Mouse (Mus musculus) lung, postnatal 4 days (tissue): ENCODE measurements around the gene Ptpru.
"Not testable (repeated sequence)": the region's sequence is repeated elsewhere in the genome, so short reads cannot be mapped to it uniquely, and the experiment has no call there.

Source experiments
- DNase-seq, 2 experiments: peaks; one replicate each; pipeline ENCODE4 v3.0.0; 2021

Ptpru gene

DNA sequence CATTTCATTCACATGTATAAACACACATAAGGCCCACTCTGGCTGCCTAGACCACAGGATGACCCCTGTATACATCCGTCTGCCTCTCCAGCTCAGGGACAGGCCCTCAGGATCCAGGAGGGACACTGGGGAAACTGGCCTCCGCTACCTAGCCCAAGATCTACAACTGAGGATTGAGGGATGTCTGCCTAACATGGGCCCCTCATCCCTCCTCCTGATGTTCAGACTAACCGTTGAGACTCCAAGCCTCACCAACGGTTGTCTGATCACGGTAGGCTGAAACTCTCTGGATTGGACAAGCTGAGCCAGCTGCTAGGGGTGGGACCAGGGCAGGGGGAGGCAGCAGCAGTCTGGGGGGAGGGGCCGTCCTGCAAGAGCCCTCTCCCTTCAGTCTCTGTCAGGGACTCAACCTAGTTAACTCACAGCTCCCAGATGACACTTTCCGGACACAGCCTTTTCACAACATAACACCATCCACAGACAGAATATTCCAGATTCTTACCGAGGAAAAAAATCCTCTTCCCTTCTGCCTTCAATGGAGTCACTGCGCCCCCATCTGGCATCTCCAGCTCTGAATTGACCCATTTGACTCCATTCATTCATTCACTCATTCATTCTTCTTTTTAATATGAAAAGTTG, 4.0 kb downstream of the Ptpru start:
- peak; percentile 53 to 66 for DNase-seq

DNA sequence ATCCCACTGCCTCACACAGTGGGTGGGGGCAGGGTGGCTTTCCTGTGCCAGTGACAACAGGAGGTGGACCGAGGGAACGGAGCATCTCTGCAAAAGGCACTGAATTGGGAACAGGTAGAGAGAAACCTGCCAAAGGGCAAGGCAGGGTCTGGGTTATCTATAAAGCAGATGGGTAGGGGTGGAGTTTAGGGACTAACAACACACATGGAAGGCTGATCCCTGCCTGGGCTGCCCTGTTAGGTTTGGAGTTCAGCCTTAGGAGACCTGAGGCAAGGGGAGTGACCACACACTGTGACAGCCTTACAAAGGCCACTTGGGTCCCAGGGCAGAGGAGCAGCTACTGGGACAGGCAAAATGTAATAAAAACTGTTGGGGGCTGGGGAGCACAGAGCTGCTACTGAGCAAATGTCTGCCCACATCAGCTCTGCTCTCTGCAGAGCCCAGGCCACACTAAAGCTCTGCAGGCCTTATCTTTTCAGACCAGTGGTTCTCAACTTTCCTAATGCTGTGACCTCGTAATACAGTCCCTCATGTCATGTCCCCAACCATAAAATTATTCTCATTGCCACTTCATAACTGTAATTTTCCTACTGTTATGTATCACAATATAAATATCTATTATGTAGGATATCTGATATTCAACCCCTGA, 5.2 kb downstream of the Ptpru start:
- no peak for DNase-seq

DNA sequence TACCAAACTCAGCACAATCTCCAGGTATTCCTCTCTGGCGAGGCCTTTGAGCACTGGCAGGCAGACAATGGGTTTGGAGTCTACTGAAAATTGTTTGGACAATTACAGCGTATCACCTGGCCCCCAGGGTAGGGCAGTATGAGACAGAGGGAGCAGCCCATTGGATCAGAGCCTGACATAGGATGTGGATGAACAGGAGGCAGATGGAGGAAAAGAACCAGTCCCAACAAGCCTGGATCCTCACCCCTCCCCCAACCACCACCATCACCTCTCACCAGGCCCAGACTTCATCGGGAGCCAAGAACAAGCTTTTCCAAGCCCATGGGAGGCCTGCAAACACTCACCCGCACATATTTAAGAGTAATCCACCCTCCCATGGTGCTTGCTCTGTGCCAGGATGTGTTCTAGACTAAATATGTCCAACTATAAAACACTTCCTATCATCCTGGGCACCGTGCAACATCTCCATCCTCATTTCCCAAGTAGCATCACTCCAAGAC, 6.5 kb downstream of the Ptpru start:
- DNase-seq, result peak in 1 of 2 experiments; percentile 63

DNA sequence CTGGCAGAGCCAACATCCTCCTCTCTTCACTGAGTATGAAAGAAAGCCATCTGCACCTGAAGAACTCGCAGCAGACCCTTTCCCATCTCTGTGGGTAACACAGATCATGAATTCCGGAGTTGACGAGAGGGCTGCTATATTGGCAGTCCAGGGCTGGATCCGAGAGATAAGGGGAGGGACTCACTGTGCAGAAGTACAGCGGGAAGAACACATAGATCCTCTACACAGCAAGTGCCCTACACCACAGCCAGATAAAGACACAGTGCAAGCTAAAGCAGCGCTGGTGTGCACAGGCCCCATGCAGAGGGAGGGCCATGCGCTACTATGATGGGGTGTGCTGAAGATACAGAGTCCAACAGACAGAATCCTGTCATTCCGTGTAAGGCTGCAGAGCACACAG, 9.0 kb downstream of the Ptpru start:
- DNase-seq, result no peak

DNA sequence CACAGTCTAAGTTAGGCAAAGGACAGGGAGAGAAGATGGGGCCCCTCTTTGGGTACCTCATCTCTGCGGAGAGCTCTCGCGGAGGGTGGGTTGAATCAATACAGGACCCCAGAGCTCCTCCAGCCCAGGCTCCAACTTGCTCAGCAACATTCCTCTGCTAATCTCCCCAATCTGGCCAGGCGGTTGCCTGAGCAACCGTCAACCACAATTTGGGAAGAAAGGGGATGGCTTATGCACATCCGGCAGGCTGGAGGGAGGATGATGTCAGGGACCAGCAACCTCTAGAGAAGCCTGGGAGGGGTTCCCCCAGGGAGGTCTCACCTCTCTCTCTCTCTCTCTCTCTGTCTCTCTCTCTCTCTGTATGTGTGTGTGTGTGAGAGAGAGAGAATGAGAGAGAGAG, 11.2 kb downstream of the Ptpru start:
- DNase-seq, result no peak

DNA sequence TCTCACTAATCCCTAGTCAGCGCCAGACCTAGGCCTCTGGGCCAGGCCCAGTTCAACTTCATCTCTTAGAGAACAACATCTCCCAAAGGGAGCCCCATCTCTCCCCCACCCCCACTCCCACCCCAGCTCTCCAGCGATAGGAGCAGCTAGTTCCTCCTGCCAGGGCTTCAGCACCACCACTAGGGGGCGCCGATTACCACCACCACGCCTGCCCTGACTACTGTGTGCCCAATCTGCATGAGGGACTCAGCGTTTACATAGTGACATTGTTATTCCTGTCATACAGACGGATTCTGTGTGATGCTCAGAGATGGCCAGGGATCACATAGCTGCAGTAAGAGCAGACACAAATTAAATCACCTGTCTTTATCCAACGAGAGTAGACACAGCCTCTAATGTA, 12.3 kb downstream of the Ptpru start:
- DNase-seq, result peak; percentile 49 to 65

DNA sequence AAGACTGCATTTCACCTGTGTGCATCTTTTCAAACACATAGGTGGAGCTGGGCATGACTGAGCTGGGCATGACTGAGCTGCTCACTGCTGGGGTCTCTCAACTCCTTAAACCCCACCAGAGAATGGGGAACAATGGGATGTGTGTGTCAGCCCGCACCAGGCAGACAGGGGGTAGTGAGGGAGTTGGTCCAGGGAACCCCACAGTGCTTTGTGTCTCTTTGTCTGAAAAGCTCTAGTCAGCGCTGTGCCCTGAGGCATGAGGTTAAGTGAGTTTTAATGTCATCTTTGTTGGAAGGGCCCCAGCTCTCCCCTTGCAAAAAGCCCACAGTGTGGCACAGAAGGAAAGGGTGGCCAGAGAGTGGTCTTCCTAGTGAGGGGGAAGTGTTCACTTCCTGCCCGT, 13.1 kb downstream of the Ptpru start:
- DNase-seq, result no peak

DNA sequence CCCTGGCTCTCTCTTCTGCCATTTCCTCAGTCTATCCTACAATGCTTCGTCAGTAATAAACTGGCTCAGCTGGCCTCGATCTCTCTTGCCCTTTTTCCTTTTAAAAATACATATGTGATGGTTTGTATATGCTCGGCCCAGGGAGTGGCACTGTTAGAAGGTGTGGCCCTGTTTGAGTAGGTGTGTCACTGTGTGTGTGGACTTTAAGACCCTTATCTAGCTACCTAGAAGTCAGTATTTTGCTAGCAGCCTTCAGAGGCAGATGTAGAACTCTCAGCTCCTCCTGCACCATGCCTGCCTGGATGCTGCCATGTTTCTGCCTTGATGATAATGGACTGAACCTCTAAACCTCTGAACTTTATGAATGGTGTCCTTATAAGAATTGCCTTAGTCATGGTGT, 15.5 kb downstream of the Ptpru start:
- DNase-seq, result no peak

DNA sequence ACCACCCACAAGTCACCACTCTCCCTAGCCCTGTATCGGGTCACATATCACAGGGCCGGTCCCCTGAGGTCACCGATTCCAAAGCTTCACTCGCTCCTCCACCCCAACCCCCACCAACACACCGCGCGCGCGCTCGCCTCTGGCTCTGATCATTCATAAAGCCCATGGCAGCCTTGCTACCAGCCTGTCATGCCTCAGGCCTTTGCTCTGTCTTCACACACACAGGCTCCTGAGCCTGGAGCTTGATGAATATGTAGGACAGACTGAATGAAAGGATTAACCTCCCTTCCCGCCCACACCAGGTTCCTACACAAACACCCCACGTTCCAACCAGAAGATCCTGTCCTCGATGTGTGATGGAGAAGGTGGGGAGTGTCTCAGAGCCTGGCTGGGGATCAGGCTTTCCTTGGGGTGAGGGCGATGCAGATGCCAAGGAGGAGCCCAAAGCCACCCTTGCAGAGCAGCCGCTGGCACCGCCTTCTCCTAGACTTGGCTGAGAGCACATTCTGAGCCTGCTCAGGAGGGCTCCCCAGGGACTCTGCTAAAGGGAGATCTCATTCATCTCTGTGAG, 16.8 kb downstream of the Ptpru start:
- DNase-seq, result no peak

DNA sequence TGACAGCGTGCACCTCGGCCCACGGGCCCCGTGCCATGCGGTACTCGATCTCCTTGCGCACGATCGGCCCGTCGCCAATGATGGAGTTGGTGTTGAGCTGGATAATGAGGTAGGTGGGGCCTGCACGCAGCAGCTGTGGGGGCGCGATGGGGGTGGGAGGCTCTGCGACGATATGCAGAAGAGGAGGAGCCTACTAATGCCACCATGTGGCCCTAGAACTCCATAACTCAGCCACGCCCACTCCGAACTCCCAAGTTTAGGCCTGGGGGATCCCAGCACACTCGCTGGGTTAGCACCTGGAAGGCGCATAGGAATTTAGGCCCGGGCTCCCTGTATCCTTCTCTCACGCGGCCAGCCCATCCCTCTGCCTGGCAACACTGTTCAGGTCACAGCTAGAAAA, 19.2 kb downstream of the Ptpru start:
- no peak for DNase-seq

DNA sequence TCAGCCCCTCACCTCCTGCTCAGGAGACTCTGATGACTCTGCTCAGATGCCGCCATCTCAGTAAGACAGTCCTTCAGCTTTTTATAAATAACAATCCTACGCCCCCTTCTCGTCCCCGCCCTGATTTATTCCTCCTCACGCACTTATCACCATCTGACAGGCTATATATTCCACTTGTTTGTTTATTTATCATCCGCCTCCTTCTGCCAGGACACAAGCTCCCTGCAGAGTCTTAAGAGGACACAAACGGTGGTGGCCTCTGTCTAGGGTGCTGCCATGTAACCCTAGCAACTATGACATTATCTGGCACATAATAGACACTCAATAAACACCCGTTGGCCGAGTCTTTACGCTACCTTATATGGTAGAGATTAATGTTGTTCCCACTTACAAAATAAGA, 22.3 kb downstream of the Ptpru start:
- DNase-seq, result no peak

DNA sequence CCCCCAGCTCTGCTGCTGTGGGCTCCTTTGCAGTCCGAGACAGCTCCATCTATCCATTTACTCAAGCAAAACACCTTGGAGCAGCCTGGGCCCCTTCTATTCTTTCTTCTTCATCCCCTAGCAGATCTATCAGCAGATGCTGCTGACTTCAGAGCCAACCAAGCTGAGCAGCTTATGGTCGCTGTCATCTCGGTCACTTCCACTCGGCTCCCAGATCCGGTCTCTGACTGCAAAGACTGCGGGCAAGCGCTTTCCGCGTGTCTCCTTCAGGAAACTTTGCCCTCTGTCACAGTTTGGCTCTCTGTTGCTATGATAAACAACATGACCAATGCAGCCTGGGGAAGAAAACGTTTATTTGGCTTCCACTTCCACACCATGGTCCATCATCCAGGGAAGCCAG, 23.2 kb downstream of the Ptpru start:
- peak; percentile 29 to 54 for DNase-seq

DNA sequence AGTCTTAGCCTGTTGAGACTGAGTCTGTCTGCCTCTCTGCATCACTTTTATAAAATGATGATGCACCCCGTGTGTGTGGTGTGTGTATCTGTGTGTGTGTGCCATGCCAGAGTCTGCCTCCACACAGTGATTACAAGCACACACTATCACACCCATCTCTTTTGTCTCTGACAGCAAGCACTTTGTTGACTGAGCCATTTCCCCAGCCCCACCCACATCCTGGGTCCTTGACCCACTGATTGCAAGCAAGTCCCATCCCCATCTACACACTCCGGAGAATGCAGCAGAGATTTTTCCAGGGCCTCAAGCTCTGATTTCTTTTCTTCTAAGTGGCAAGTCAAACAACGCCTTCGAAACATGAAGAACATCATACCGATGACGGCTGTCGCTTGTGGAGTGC, 24.3 kb downstream of the Ptpru start:
- DNase-seq, result peak in 1 of 2 experiments; percentile 25

DNA sequence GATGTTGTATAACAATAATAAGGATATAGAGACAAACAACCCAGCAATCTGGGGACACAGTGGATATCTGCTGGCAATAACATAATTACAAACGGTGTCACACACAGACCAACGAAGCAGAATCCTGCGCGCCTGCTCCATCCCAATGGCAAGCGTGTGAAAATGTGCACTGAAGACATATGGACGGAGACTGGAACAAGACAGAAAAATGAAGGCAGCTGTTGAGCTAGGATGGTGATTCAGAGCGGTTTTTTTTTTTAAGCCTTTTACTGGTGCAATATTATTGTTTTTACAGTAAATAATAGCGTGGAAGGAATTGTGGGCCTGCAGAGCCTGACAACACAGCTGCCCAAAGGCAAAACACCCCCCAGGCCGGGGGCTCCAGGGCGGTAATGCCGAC, 25.6 kb downstream of the Ptpru start:
- no peak for DNase-seq

DNA sequence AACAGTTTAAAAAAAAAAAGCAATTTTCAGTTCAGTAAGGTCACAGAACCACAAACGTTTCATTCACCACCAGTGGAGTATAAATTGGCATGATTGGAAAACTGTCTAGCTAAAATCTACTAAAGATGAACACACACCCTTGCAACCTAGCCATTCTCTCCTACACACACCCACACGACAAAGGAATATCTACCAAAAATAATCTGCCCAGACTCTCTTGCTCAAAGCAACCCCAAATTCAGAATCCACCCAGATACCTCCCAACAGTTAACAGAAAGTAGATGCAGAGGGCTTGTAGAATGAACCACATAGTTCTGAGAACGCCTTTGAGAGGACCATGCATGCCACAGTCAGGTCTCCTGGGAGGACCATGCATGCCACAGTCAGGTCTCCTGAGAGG, 32.8 kb downstream of the Ptpru start:
- no peak for DNase-seq

DNA sequence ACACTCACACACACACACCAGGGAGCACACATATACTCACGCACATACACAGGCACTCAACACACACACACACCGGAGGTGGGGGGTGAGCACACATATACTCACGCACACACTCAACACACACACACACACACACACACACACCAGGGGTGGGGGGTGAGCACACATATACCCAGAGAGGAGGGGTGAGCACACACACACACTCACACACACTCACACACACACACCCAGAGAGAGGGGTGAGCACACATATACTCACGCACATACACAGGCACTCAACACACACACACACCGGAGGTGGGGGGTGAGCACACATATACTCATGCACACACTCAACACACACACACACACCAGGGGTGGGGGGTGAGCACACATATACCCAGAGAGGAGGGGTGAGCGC, 33.4 kb downstream of the Ptpru start:
- DNase-seq, result not testable (repeated sequence)

DNA sequence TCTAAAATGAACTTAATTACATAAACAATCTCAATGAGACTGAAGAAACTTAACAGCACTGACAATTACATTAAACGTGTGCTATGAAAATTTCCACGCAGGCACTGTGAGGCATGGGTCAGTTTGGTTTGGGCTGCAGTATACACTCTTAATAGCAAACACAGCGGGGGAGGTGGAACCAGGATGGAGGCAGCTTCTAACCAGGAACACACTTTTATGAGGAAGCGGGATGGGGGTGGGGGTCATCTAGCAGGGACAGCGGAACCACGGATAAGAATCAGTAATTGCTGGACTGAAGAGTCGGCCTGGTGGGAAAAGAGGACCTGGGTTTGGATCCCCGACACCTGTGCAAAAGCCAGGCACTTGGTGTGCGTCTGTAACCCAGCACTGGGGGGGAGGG, 34.2 kb downstream of the Ptpru start:
- no peak for DNase-seq

DNA sequence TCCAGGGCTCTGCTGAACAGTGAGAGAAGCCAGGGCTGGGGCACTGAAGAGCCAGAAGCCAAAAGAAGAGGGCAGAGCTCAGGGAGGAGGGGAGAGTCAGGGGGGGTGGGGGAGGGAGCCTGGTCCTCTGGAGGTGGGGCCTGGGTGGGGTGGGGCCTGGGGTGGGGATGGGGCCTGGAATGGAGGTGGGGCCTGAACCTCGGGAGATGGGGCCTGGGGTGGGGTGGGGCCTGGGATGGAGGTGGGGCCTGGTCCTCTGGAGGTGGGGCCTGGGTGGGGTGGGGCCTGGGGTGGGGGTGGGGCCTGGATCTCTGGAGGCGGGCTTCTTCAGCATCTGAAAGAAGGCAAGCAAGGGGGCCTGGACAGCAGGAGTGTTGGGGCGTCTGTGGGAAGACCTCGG, 39.1 kb downstream of the Ptpru start:
- DNase-seq, result no peak

DNA sequence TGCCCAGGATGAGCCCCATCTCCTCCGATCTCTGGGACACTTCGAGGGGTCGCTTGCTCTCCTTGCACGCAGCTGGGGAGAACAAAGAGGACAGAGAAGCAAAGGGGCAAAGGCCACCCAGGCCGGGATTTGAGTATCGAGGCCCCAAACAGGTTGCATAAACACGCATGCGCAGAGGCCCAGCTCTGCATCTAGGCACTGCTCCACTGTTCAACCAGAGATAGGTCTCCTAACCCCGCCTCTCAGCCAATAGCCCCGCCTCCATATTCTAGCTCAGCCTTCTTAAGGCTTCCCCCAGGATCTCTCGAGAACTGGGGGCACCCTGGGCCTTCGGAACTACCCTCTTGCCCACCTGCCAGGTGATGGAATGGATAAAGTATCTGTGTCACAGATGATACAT, 40.2 kb downstream of the Ptpru start:
- no peak for DNase-seq

DNA sequence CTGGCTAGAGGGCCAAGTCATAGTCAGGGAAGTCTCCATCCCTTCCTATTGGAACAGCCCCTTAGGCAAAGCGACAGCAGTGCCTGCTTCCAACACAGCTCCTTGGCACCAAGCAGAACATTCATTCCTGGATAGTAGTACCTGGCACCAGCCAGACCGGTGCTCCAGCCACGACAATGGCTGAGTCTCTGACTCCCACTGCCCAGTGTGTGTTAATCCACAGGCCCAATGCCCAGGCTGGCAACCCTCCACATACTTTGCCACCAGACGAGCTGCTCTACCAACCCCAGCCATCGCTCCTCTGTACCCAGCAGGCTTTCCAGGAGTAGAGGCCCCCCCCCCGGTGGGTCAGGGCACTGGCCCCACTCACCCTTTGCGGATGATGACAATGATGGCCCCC, 40.6 kb downstream of the Ptpru start:
- DNase-seq, result no peak

DNA sequence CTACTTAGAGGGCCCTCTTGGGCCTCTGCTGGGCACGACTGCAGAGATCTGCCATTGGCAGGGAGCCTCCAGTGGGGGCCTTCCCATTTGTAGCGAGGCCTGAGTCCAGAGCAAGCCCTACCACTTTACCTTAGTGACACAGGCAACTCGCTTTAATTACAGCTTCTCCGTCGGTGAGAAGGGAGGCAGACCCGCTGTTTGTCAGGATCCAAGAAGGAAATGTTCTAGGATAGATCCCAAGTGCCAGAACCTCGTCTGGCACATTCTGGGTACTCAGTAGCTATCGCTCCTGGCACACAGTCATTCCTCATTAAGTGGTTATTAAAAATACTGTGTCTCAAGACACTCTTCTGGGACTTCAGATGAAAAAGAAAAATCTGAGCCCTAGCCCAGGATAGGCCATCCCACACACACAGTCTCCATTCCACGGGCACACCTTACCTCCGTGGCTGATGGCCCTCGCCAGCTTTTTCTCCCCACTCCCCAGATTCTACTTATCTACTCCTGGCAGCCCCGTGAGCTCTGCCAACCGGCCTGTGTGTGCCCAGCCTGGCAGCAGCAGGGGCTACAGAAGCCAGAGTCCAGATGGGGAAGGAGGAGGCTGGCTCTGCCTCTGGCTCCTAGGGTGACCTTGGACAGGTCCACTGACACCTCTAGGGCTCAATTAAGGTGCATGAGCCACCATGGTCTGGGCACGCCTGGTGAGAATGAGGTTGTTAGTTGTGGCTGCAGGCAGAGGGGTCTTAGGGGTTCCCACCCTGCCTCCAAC, 41.6 kb downstream of the Ptpru start:
- no peak for DNase-seq

DNA sequence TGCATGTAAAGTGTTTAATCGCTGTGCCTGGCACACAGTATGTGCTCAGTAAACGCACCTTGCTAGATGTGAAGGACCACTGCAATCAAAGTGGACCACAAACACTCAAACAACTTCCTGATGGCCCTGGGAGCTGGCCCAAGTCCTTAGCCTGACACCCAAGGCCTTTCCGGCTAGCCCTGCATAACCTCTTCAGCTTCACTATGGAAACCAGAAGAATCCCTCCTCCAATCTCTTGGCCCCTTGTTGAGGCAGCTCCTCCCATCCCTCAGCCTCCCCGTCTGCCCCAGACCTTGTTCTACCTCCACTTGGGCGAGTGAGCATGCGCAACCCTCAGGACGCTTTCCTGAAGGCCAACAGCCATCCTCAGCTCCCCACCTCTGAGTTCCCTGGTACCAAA, 51.3 kb downstream of the Ptpru start:
- peak; percentile 74 to 86 for DNase-seq

DNA sequence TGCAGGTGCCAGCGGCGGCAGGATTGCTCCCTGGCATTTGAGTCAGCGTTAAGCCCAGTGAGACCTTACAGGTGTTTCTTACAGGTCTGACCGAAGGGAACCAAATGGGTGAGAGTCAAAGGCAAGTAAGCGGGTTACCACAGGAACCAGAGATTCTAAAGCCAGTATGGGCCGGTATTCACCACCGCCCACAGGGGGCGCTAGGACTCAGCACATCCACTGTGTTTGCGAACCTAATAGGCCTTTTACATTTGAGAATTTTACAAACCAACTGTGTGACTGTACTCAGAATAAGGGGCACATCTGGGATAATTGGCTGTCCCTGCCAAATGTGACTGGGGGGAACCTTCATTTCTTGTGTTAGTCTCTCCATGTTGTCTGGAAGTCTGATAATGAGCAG, 54.1 kb downstream of the Ptpru start:
- DNase-seq, result peak; percentile 59 to 63

DNA sequence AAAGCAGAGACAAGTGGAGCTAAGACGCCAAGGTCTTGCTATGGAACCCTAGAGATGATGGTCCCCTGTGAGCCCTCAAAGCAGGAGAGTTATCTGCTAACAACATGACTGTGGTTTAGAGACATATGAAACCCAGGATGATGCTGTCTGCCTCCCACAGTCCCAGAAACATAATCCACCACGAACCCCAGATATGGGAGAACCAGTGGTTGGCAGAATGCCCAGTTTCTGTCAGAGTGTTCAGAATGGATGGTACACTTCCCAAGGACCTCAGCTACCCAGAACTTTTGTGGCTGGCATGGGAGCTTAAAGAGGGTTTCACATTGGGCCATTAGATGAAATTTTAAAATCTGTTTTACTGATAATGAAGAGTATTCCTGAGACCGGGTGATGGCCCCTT, 57.1 kb downstream of the Ptpru start:
- peak in 1 of 2 experiments; percentile 24 for DNase-seq
